Mouse (Mus musculus) myocyte (in vitro differentiated cells): ENCODE data around the gene Senp8. TPM values are rescaled to one million over a fixed set of nuclear protein-coding genes. Genes with fewer than 3 reads are reported as not detected.

Experiments
- H3K27me3 ChIP-seq: one replicate; pipeline ENCODE4 v1.6.1; 2011; ENCODE audit not compliant: control insufficient read depth, insufficient read depth, insufficient read length
- H3K36me3 ChIP-seq: one replicate; pipeline ENCODE4 v1.6.1; 2011; ENCODE audit not compliant: control insufficient read depth, insufficient read depth
- H3K4me2 ChIP-seq: one replicate; pipeline ENCODE4 v1.6.1; 2011; ENCODE audit warnings: low read depth, control low read depth
- H3K4me3 ChIP-seq: one replicate; pipeline ENCODE4 v1.5.1; 2011; ENCODE audit warnings: mild to moderate bottlenecking, control low read depth, moderate library complexity
- H3K79me2 ChIP-seq: one replicate; pipeline ENCODE4 v1.6.1; 2011; ENCODE audit not compliant: control insufficient read depth, insufficient read depth
- H3ac ChIP-seq: one replicate; pipeline ENCODE4 v1.6.1; 2011; ENCODE audit not compliant: control insufficient read depth, insufficient read length
- CEBPB ChIP-seq: IDR thresholded peaks from 2 replicates; pipeline ENCODE4 v1.6.1; 2011; ENCODE audit warnings: mild to moderate bottlenecking, moderate library complexity; ENCODE audit not compliant: poor library complexity, insufficient read depth, severe bottlenecking
- E2F4 ChIP-seq: IDR thresholded peaks from one replicate; pipeline ENCODE4 v1.6.1; 2011; ENCODE audit warnings: mild to moderate bottlenecking, control low read depth, moderate library complexity; ENCODE audit not compliant: insufficient read depth
- MAX ChIP-seq: IDR thresholded peaks from one replicate; pipeline ENCODE4 v1.6.1; 2011; ENCODE audit warnings: low read depth, mild to moderate bottlenecking, control low read depth
- MYOD1 ChIP-seq, 3 experiments: IDR thresholded peaks; one replicate each; pipeline ENCODE4 v1.6.1; 2011; ENCODE audit warnings: control low read depth in 2 of 3, low read depth in 2 of 3, mild to moderate bottlenecking in 2 of 3, moderate library complexity in 1 of 3; ENCODE audit not compliant: insufficient read length in 2 of 3, control insufficient read depth in 1 of 3
- MYOG ChIP-seq, 3 experiments: IDR thresholded peaks; one replicate each; pipeline ENCODE4 v1.6.1; 2011; ENCODE audit warnings: control low read depth in 2 of 3, low read depth in 2 of 3, mild to moderate bottlenecking in 2 of 3; ENCODE audit not compliant: insufficient read length in 2 of 3, control insufficient read depth in 1 of 3, insufficient read depth in 1 of 3
- POLR2A ChIP-seq: IDR thresholded peaks from one replicate; pipeline ENCODE4 v1.6.1; 2011; ENCODE audit warnings: low read depth, mild to moderate bottlenecking, control low read depth, moderate library complexity; ENCODE audit not compliant: insufficient read length
- POLR2AphosphoS2 ChIP-seq: IDR thresholded peaks from one replicate; pipeline ENCODE4 v1.6.1; 2011; ENCODE audit warnings: low read depth, control low read depth; ENCODE audit not compliant: insufficient read length
- REST ChIP-seq: IDR thresholded peaks from one replicate; pipeline ENCODE4 v1.6.1; 2011; ENCODE audit warnings: mild to moderate bottlenecking, control low read depth, moderate library complexity; ENCODE audit not compliant: insufficient read depth, insufficient read length
- SRF ChIP-seq: IDR thresholded peaks from one replicate; pipeline ENCODE4 v1.6.1; 2011; ENCODE audit warnings: low read depth; ENCODE audit not compliant: control insufficient read depth, insufficient read length
- TCF12 ChIP-seq: IDR thresholded peaks from one replicate; pipeline ENCODE4 v1.6.1; 2011; ENCODE audit warnings: mild to moderate bottlenecking, control low read depth; ENCODE audit not compliant: poor library complexity, insufficient read depth, severe bottlenecking
- TCF3 ChIP-seq: IDR thresholded peaks from one replicate; pipeline ENCODE4 v1.6.1; 2011; ENCODE audit warnings: low read depth, control low read depth; ENCODE audit not compliant: insufficient read length
- USF1 ChIP-seq: IDR thresholded peaks from one replicate; pipeline ENCODE4 v1.6.1; 2011; ENCODE audit warnings: low read depth, mild to moderate bottlenecking, control low read depth, moderate library complexity
- polyA plus RNA-seq: library from polyadenylated mRNA; unstranded; fragments of >200 nt; fragmentation: generic; extraction: Trizol; gene quantifications from one replicate; pipeline ENCODE4 v1.2.1, GENCODE M21; 2012; ENCODE audit warnings: missing spikeins

Senp8 gene
- polyA plus RNA-seq, 1 experiment: 2.6 TPM

DNA sequence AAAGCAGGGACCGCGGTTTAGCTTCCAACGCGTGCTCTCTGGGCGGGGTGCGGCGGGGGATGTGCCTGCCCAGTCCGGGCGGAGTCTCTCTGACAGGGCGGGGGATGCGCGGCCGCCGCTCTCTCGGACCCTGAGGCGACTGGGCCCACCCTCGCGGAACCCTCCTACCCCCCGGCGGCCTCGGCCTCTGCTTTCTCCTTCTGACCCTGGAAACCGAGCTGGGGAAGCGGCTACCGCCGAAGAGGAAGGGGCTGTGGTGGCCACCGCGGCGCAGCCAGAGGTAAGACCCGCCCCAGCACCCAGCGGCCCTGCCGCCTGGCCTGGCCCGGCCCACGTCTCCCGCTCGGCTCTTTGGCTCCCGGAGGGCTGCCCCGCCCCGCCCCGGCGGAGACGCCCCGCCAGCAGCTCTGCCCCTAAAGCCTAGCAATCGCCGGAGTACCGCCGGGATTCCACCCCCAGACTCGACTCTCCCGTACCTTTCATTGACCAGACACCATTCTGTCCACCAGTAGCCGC, 614 bp upstream of the Senp8 start:
- H3K79me2 ChIP-seq: peaks cover 39% of the 10 kb centered on the region
- peak overlapping the region; percentile 91 for H3K4me3 ChIP-seq
- H3K4me2 ChIP-seq: peak overlapping the region; percentile 93
- TF ChIP-seq USF1: no peak
- no peak for TF ChIP-seq CEBPB
- TF ChIP-seq POLR2A: peak; percentile 66
- TF ChIP-seq POLR2AphosphoS2: peak; percentile 53
- peak overlapping the region; percentile 93 for H3ac ChIP-seq
- no peaks in the 10 kb centered on the region for H3K27me3 ChIP-seq
- no peaks in the 10 kb centered on the region for H3K36me3 ChIP-seq

DNA sequence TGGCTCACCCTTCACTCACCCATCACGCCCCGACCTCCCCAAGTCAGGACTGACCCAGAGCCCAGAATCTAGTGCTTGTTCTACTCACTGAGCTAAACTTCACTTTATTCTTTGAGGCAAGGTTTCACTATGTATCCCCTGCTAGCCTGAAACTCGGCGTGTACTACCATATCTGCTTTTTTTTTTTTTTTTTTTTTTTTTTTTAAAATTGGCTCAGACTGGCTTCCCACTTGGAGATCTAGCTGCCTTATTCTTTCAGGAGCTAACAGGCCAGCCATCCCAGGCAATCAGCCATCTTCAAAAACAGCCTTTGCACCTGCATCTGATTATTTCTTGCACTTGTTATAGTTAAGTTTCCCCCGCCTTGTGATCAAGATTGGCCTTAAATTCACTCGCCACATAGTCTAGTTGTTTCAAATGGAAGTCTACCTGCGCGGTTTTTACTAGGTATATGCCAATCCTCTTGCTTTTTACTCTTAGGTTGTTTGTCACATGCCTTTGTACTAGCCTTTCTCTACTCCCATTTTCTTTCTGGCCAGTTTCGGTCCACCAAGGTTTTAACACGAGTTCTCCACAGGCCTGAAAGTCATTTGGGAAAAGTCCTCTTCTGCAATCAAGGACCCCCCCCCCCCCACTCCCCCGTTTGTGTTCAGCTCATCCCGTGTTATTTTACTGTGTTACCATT, 787 bp downstream of the Senp8 start:
- Histone ChIP-seq H3ac (peak overlapping the region; percentile 93), H3K79me2 (peaks cover 39% of the 10 kb centered on the region), H3K27me3 (no peaks in the 10 kb centered on the region), H3K4me2 (peak overlapping the region; percentile 84), H3K4me3 (peak overlapping the region; percentile 91), H3K36me3 (no peaks in the 10 kb centered on the region)
- no peak for TF ChIP-seq CEBPB
- TF ChIP-seq MAX: no peak
- no peak for TF ChIP-seq SRF
- TF ChIP-seq REST: no peak
- no peak for TF ChIP-seq POLR2A
- no peak for TF ChIP-seq POLR2AphosphoS2
- TF ChIP-seq USF1: no peak
- TF ChIP-seq MYOG (IDR thresholded peaks at IDR 0.05; ENCODE audit: control insufficient read depth in 1 of 3, insufficient read depth in 1 of 3, insufficient read length in 2 of 3, low read depth in 2 of 3): no peak
- TF ChIP-seq TCF3: no peak
- TF ChIP-seq MYOD1 (IDR thresholded peaks at IDR 0.05; ENCODE audit: control insufficient read depth in 1 of 3, insufficient read length in 2 of 3, low read depth in 2 of 3): no peak
- no peak for TF ChIP-seq E2F4
- no peak for TF ChIP-seq TCF12

DNA sequence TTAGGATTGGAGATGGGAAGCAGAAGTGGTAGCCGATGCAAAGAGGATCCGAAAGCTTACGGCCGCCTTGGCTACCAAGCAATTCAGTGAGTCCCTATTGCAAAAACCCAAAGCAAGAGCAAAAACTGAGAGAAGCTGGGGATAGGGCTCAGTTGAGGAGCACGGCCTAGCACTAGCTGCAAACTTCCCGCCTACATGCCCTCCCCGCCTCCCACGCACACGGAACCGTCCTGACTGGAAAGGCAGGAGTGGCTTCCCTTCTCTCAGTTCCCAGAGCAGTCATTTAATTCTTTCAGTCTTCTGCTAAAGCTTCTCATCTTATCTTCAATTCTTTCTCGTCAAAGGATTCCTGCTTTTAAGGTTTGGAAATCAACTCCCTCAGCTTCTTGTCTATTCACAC, 1.5 kb downstream of the Senp8 start:
- TF ChIP-seq MYOD1 (IDR thresholded peaks at IDR 0.05; ENCODE audit: control insufficient read depth in 1 of 3, insufficient read length in 2 of 3, low read depth in 2 of 3): no peak
- no peak for TF ChIP-seq POLR2AphosphoS2
- TF ChIP-seq CEBPB: no peak
- TF ChIP-seq REST: no peak
- no peak for TF ChIP-seq TCF12
- no peak overlapping the region for H3ac ChIP-seq
- peak overlapping the region; percentile 91 for H3K4me3 ChIP-seq
- H3K36me3 ChIP-seq: no peaks in the 10 kb centered on the region
- no peaks in the 10 kb centered on the region for H3K27me3 ChIP-seq
- H3K79me2 ChIP-seq: peaks cover 32% of the 10 kb centered on the region
- peak overlapping the region; percentile 84 for H3K4me2 ChIP-seq

DNA sequence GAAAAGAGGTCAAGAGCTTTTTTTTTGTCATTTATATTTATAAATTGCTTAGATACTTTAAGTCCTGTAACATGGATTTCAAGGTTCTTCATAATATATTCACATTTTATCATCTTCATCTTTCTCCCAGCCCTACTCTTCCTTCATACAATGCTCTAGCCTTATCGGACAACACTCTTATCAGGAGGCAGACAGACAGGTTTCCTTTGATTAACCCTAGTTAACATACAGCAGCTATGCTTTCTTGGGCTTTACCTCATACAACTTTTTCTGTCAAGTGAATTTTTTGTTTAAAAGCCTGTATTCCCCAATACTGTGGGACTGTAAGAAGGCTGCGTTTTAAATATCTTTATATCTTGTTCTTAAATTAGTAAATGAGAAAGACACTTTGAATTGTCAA, 2.1 kb downstream of the Senp8 start:
- Histone ChIP-seq H3K79me2 (peaks cover 26% of the 10 kb centered on the region), H3K4me2 (no peak overlapping the region), H3K27me3 (no peaks in the 10 kb centered on the region), H3ac (no peak overlapping the region), H3K36me3 (no peaks in the 10 kb centered on the region), H3K4me3 (no peak overlapping the region)
- TF ChIP-seq E2F4 (no peak), MAX (no peak)

DNA sequence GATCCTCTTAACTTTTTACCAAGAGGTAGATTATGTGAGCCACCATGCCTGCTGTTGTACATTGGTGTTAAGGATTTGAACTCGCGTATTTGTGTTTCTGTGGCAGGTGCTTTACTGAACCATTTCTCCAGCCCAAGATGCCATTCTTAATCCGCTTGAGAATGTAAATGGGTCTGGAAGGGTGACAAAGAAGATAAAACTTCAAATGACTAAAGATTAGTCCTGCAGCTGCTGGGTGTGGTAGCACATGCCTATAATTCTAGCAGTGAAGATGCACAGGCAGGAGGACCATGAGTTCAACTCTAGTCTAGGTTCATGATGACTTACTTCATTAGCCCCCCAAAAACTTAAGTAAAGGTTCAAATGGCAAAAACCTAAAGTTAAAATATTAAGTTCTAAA, 6.6 kb downstream of the Senp8 start:
- no peak for TF ChIP-seq E2F4
- TF ChIP-seq POLR2AphosphoS2: no peak
- no peak for TF ChIP-seq REST
- TF ChIP-seq MYOG (IDR thresholded peaks at IDR 0.05; ENCODE audit: control insufficient read depth in 1 of 3, insufficient read depth in 1 of 3, insufficient read length in 2 of 3, low read depth in 2 of 3): peak in 1 of 3 experiments; percentile 49
- TF ChIP-seq MAX: no peak
- no peak for TF ChIP-seq TCF3
- no peak for TF ChIP-seq USF1
- TF ChIP-seq SRF: no peak
- TF ChIP-seq CEBPB: no peak
- Histone ChIP-seq H3K79me2 (no peaks in the 10 kb centered on the region), H3K27me3 (no peaks in the 10 kb centered on the region), H3K36me3 (no peaks in the 10 kb centered on the region), H3K4me3 (no peak overlapping the region), H3K4me2 (no peak overlapping the region), H3ac (no peak overlapping the region)

DNA sequence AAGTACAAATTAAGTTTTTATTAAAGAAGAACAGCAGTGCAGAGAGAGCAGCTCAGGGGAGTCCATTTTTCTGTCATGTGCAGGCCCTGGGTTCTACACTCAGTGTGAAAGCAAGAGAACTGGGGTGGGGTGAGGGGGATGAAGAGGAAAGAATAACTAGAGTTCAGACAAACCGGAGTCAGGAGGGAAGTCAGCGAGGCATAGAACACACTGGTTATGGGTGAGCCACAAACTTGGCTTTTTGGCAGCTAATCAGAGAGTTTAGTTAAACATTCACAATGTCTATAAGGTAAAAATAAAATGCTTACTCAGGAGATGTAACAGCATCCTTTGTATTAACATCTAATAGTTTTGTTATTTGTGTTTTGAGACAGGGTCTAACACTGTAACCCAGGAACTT, 9.9 kb downstream of the Senp8 start:
- H3K4me3 ChIP-seq: no peak overlapping the region
- no peak overlapping the region for H3ac ChIP-seq
- TF ChIP-seq MYOD1 (IDR thresholded peaks at IDR 0.05; ENCODE audit: control insufficient read depth in 1 of 3, insufficient read length in 2 of 3, low read depth in 2 of 3) (no peak), E2F4 (no peak), TCF12 (no peak), MAX (no peak), CEBPB (no peak)
- H3K36me3 ChIP-seq: no peaks in the 10 kb centered on the region
- no peaks in the 10 kb centered on the region for H3K79me2 ChIP-seq
- H3K27me3 ChIP-seq: no peaks in the 10 kb centered on the region
- no peak overlapping the region for H3K4me2 ChIP-seq
